In the genomic region with DNA sequence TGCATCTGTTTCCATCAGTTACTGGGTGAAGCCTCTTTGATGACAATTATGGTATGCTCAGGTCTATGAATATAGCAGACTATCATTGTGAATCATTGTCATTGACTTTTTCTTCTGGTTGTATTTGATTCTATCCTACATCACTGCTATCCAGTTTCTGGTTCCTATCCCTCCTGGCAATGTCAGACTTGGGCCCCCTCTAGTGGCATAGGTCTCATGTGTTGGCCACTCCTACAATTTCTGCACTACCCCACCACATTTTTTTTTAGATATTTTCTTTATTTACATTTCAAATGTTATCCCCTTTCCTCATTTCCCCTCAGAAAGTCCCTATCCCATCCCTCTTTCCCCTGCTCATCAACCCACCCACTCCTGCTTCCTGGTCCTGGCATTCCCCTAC, we compare ENCODE assay signal across 17 mouse cellular contexts.
DNase-seq lines count a peak whose midpoint lies in the region; ATAC-seq and TF ChIP-seq lines count a peak whose summit lies in the region.
"Had no signal": no experiment of that assay in that cellular context is flagged by ENCODE, and none has a peak within 500 bp of the region (broad histone marks: within the 10 kb centered on the region; RNA-seq: fewer than 3 reads in every experiment).

No protein-coding gene starts in this region.

- H3K4me3 ChIP-seq in heart, postnatal 0 days (ENCODE audit: low read depth, low read length), result no peak overlapping the region
- no peak overlapping the region for H3K4me3 ChIP-seq in midbrain, postnatal 0 days (ENCODE audit: low read depth, low read length)
- no peak overlapping the region for H3K4me3 ChIP-seq in midbrain, embryonic 11.5 days (ENCODE audit: low read depth, low read length)
- H3K4me3 ChIP-seq in gastrocnemius, adult 2 months, result no peak overlapping the region
- H3K4me3 ChIP-seq: forebrain, embryonic 15.5 days; liver, embryonic 12.5 days; myocyte had no signal

- H3K36me3 ChIP-seq in heart, postnatal 0 days (replicated peaks; ENCODE audit: control insufficient read depth, insufficient read depth, low read length), result no peaks in the 10 kb centered on the region
- H3K36me3 ChIP-seq in midbrain, postnatal 0 days (ENCODE audit: insufficient read depth, low read length), result no peaks in the 10 kb centered on the region
- no peaks in the 10 kb centered on the region for H3K36me3 ChIP-seq in midbrain, embryonic 11.5 days (ENCODE audit: control insufficient read depth, insufficient read depth, low read length)
- H3K36me3 ChIP-seq: forebrain, embryonic 15.5 days; liver, embryonic 12.5 days had no signal

- H3K9ac ChIP-seq in heart, postnatal 0 days (replicated peaks; ENCODE audit: low read depth, low read length), result no peak overlapping the region
- H3K9ac ChIP-seq in midbrain, postnatal 0 days (replicated peaks; ENCODE audit: low read length, poor library complexity, severe bottlenecking), result no peak overlapping the region
- no peak overlapping the region for H3K9ac ChIP-seq in midbrain, embryonic 11.5 days (ENCODE audit: low read length)
- H3K9ac ChIP-seq: forebrain, embryonic 15.5 days; liver, embryonic 12.5 days had no signal

- no peak for ATAC-seq in heart, postnatal 0 days (ENCODE audit: insufficient read depth, low read depth)
- no peak for ATAC-seq in midbrain, postnatal 0 days (ENCODE audit: low FRiP score)
- ATAC-seq in midbrain, embryonic 11.5 days (ENCODE audit: low FRiP score), result no peak
- ATAC-seq: forebrain, embryonic 15.5 days; inflammation-experienced regulatory T-cells, adult 6 months; liver, embryonic 12.5 days; lung, postnatal 0 days had no signal

- H3K27ac ChIP-seq in heart, postnatal 0 days (ENCODE audit: low read depth), result no peak overlapping the region
- no peak overlapping the region for H3K27ac ChIP-seq in midbrain, postnatal 0 days (ENCODE audit: low read depth, low read length)
- H3K27ac ChIP-seq in midbrain, embryonic 11.5 days (ENCODE audit: low read depth, low read length), result no peak overlapping the region
- no peak overlapping the region for H3K27ac ChIP-seq in gastrocnemius, adult 2 months
- H3K27ac ChIP-seq: forebrain, embryonic 15.5 days; liver, embryonic 12.5 days had no signal

- no peaks in the 10 kb centered on the region for H3K9me3 ChIP-seq in heart, postnatal 0 days (replicated peaks; ENCODE audit: control insufficient read depth, low read length)
- no peaks in the 10 kb centered on the region for H3K9me3 ChIP-seq in midbrain, postnatal 0 days (ENCODE audit: low read length)
- no peaks in the 10 kb centered on the region for H3K9me3 ChIP-seq in midbrain, embryonic 11.5 days (ENCODE audit: control insufficient read depth, low read length)
- H3K9me3 ChIP-seq: forebrain, embryonic 15.5 days; liver, embryonic 12.5 days had no signal

- intact Hi-C loops in gastrocnemius, adult 2 months (cut with DNase I), result no loop called here

- TF ChIP-seq CTCF in heart, postnatal 0 days (IDR thresholded peaks at IDR 0.05; ENCODE audit: low read depth), result peak; percentile 11; the same call in 1 of the 2 replicates
- peak; percentile 11; the same call in 1 of the 2 replicates for TF ChIP-seq CTCF in midbrain, postnatal 0 days (IDR thresholded peaks at IDR 0.05)
- TF ChIP-seq CTCF in gastrocnemius, adult 2 months (IDR thresholded peaks at IDR 0.05), result no peak

- no peak for TF ChIP-seq EP300 in heart, postnatal 0 days (IDR thresholded peaks at IDR 0.05; ENCODE audit: low read depth)

- no peak for DNase-seq in heart, postnatal 0 days (ENCODE audit: low spot score)
- no peak for DNase-seq in heart, adult 11 months
- no peak for DNase-seq in midbrain, postnatal 0 days (ENCODE audit: low spot score)
- no peak for DNase-seq in midbrain, embryonic 11.5 days (ENCODE audit: low spot score, missing footprints)
- peak; percentile 11 for DNase-seq in R1 (ENCODE audit: low read depth, low spot score)
- no peak for DNase-seq in right cerebral cortex, adult 2 months (ENCODE audit: low spot score in 2 of 2)
- no peak for DNase-seq in gastrocnemius, adult 2 months
- DNase-seq: gastrocnemius, postnatal 10 days; heart, postnatal 4 days; right cerebral cortex, postnatal 14 days; thymus, adult 18-20 months had no signal

- H3K4me1 ChIP-seq in heart, postnatal 0 days (ENCODE audit: control insufficient read depth, insufficient read depth), result no peaks in the 10 kb centered on the region
- H3K4me1 ChIP-seq in midbrain, postnatal 0 days (ENCODE audit: insufficient read depth, low read length), result no peaks in the 10 kb centered on the region
- no peaks in the 10 kb centered on the region for H3K4me1 ChIP-seq in midbrain, embryonic 11.5 days (ENCODE audit: control insufficient read depth, insufficient read depth, low read length)
- H3K4me1 ChIP-seq: forebrain, embryonic 15.5 days; liver, embryonic 12.5 days had no signal

- no peaks in the 10 kb centered on the region for H3K27me3 ChIP-seq in heart, postnatal 0 days (ENCODE audit: control insufficient read depth, insufficient read depth, low read length)
- H3K27me3 ChIP-seq in midbrain, postnatal 0 days (ENCODE audit: insufficient read depth, low read length), result no peaks in the 10 kb centered on the region
- H3K27me3 ChIP-seq in midbrain, embryonic 11.5 days (ENCODE audit: control insufficient read depth, insufficient read depth, low read length), result no peaks in the 10 kb centered on the region
- H3K27me3 ChIP-seq: forebrain, embryonic 15.5 days; liver, embryonic 12.5 days had no signal

- no peak overlapping the region for H3K4me2 ChIP-seq in heart, postnatal 0 days (ENCODE audit: low read depth, low read length)
- H3K4me2 ChIP-seq in midbrain, postnatal 0 days (ENCODE audit: low read depth, low read length, poor library complexity, severe bottlenecking), result no peak overlapping the region
- H3K4me2 ChIP-seq in midbrain, embryonic 11.5 days, result no peak overlapping the region
- H3K4me2 ChIP-seq: forebrain, embryonic 15.5 days; heart, embryonic 11.5 days; liver, embryonic 12.5 days had no signal
